Mouse (Mus musculus) heart, embryonic 14.5 days (tissue): ENCODE results near the gene H2-K1. TPM values are rescaled to one million over a fixed set of nuclear protein-coding genes. Genes with fewer than 3 reads are reported as not detected.

Experiments used
- ATAC-seq: fragments of 200-750 bp; cut with Nextera tagmentation; 2 replicates; pipeline ENCODE4 v1.8.0; 2017; ENCODE audit warnings: low read depth, moderate TSS enrichment; ENCODE audit not compliant: insufficient number of reproducible peaks, insufficient read depth, low FRiP score
- H3K27ac ChIP-seq, 2 experiments: fragments of 200-500 bp in 1 of 2; fragments of 300-500 bp in 1 of 2; sonication (generic) in 1 of 2; replicated peaks in 1 of 2; 2 replicates each; pipeline ENCODE4 v1.5.1; 2012 to 2014; ENCODE audit warnings: low read depth in 2 of 2, low read length in 2 of 2, control low read depth in 1 of 2, mild to moderate bottlenecking in 1 of 2, mixed read lengths in 1 of 2; ENCODE audit not compliant: control insufficient read depth in 1 of 2, insufficient read depth in 1 of 2
- H3K27me3 ChIP-seq: fragments of 300-500 bp; sonication (generic); 2 replicates; pipeline ENCODE4 v1.6.1; 2014; ENCODE audit warnings: mild to moderate bottlenecking, low read length, control low read depth; ENCODE audit not compliant: control insufficient read depth, insufficient read depth
- H3K36me3 ChIP-seq: fragments of 300-500 bp; sonication (generic); 2 replicates; pipeline ENCODE4 v1.6.1; 2014; ENCODE audit warnings: mild to moderate bottlenecking, control low read depth, low read length, mixed read lengths; ENCODE audit not compliant: control insufficient read depth, insufficient read depth
- H3K4me1 ChIP-seq, 2 experiments: fragments of 200-500 bp in 1 of 2; fragments of 300-500 bp in 1 of 2; sonication (generic) in 1 of 2; 2 replicates each; pipeline ENCODE4 v1.6.1; 2012 to 2014; ENCODE audit warnings: low read length in 2 of 2, control low read depth in 1 of 2, mixed read lengths in 1 of 2; ENCODE audit not compliant: control insufficient read depth in 2 of 2, insufficient read depth in 2 of 2
- H3K4me2 ChIP-seq: fragments of 300-500 bp; sonication (generic); 2 replicates; pipeline ENCODE4 v1.6.1; 2014; ENCODE audit warnings: mild to moderate bottlenecking, low read length
- H3K4me3 ChIP-seq, 2 experiments: fragments of 200-500 bp in 1 of 2; fragments of 300-500 bp in 1 of 2; sonication (generic) in 1 of 2; 2 replicates each; pipeline ENCODE4 v1.5.1; 2012 to 2014; ENCODE audit warnings: low read length in 2 of 2, mild to moderate bottlenecking in 2 of 2, control low read depth in 1 of 2, low read depth in 1 of 2, moderate library complexity in 1 of 2; ENCODE audit not compliant: control insufficient read depth in 1 of 2, insufficient read depth in 1 of 2
- H3K9ac ChIP-seq: fragments of 300-500 bp; sonication (generic); 2 replicates; pipeline ENCODE4 v1.6.1; 2014; ENCODE audit warnings: mild to moderate bottlenecking, low read length
- H3K9me3 ChIP-seq: fragments of 300-500 bp; sonication (generic); 2 replicates; pipeline ENCODE4 v1.6.1; 2016; ENCODE audit warnings: low read length, control low read depth; ENCODE audit not compliant: control insufficient read depth
- WGBS: fragments of 180-500 bp; shearing (Covaris S2); extraction: QIAGEN DNeasy Blood & Tissue Kit; methylation state at CpG from one replicate; pipeline ENCODE4 v1.1.7; 2014; 5-methylcytosine and 5-hydroxymethylcytosine counted together
- polyA plus RNA-seq: library from polyadenylated mRNA; unstranded; fragments of >200 nt; fragmentation: Nextera tagmentation; extraction: Ambion mirVana; gene quantifications from 2 replicates; pipeline ENCODE4 v1.2.1, GENCODE M21; 2014

Gene H2-K1
- polyA plus RNA-seq, 1 experiment from 2014 or later = 32.3 TPM

DNA sequence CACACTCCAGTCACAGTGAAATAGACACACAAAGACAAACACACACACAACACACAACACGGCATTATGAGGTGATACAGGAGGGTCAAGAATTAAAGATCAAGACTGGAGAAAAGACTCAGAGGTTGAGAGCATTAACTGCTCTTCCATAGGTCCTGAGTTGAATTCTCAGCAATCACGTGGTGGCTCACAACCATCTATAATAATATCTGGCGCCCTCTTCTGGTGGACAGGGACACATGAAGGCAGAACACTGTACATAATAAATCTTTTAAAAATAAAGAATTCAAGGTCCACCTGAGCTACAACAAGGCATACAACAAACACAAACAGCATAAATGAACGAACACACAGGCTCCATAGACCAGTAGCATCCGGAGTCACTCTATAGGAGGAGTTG is 31.2 kb downstream of the H2-K1 start:
- Histone ChIP-seq H3K27me3 (0 out of 2 replicates have a peak, but pooled peaks cover 3% of the 10 kb centered on the region), H3K36me3 (peaks cover 19% of the 10 kb centered on the region), H3K27ac (no peak overlapping the region), H3K4me2 (no peak overlapping the region), H3K9ac (no peak overlapping the region), H3K4me1 (no peaks in the 10 kb centered on the region), H3K4me3 (no peak overlapping the region), H3K9me3 (0 out of 2 replicates have a peak, but pooled peaks cover 6% of the 10 kb centered on the region)
- ATAC-seq = peak; percentile 43
- WGBS = 27% methylated on average over 5 of the region's 5 CpGs

DNA sequence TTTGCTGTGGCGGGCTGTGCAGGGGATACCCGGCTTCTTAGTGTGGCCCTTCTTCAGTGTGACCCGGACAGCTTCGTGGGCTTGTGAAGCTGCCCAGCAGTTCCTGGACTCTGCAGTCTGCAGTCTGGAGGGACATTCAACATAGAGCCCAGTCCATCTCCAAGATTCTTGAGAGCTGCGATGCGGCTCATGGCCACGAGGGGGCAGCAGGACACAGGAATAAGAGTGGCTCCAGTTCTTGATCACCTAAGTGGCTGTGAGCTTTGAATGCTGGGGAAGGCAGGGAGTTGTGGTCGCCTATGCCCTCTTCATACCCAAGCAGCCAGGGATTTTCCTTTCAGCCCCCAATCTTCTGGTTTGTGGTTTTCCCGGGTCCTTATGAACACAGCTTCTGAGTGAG is 31.7 kb downstream of the H2-K1 start:
- Histone ChIP-seq H3K4me3 (no peak overlapping the region), H3K4me2 (no peak overlapping the region), H3K9me3 (0 out of 2 replicates have a peak, but pooled peaks cover 6% of the 10 kb centered on the region), H3K27me3 (no peaks in the 10 kb centered on the region), H3K4me1 (no peaks in the 10 kb centered on the region), H3K27ac (no peak overlapping the region), H3K9ac (no peak overlapping the region), H3K36me3 (peaks cover 20% of the 10 kb centered on the region)
- WGBS = 2% methylated on average over 9 of the region's 9 CpGs
- peak; percentile 59 for ATAC-seq

GRCm38 (mm10) chr17:33965846-33966550 is 34.1 kb downstream of the H2-K1 start:
- no peak overlapping the region for H3K27ac ChIP-seq
- 82% methylated on average over 16 of the region's 16 CpGs for WGBS
- no peak overlapping the region for H3K9ac ChIP-seq
- H3K36me3 ChIP-seq = peaks cover 45% of the 10 kb centered on the region
- 0 out of 2 replicates have a peak, but pooled peaks cover 6% of the 10 kb centered on the region for H3K9me3 ChIP-seq
- H3K4me1 ChIP-seq = no peaks in the 10 kb centered on the region
- H3K27me3 ChIP-seq = no peaks in the 10 kb centered on the region
- H3K4me2 ChIP-seq = no peak overlapping the region
- ATAC-seq = no peak
- no peak overlapping the region for H3K4me3 ChIP-seq

- H3K9ac ChIP-seq = no peak overlapping the region
- H3K4me1 ChIP-seq = no peaks in the 10 kb centered on the region
- H3K27ac ChIP-seq = no peak overlapping the region
- H3K36me3 ChIP-seq = peaks cover 53% of the 10 kb centered on the region
- no peak for ATAC-seq
- 85% methylated on average over 17 of the region's 17 CpGs for WGBS
- no peak overlapping the region for H3K4me2 ChIP-seq
- H3K4me3 ChIP-seq = no peak overlapping the region
- H3K9me3 ChIP-seq = 0 out of 2 replicates have a peak, but pooled peaks cover 4% of the 10 kb centered on the region
- H3K27me3 ChIP-seq = no peaks in the 10 kb centered on the region
These were observed 34.9 kb downstream of the H2-K1 start for GRCm38 (mm10) chr17:33965082-33965845.

GRCm38 (mm10) chr17:33962876-33963275 is 37.3 kb downstream of the H2-K1 start:
- Histone ChIP-seq H3K36me3 (peaks cover 76% of the 10 kb centered on the region), H3K27ac (no peak overlapping the region)
- WGBS = 91% methylated on average over 7 of the region's 7 CpGs

DNA sequence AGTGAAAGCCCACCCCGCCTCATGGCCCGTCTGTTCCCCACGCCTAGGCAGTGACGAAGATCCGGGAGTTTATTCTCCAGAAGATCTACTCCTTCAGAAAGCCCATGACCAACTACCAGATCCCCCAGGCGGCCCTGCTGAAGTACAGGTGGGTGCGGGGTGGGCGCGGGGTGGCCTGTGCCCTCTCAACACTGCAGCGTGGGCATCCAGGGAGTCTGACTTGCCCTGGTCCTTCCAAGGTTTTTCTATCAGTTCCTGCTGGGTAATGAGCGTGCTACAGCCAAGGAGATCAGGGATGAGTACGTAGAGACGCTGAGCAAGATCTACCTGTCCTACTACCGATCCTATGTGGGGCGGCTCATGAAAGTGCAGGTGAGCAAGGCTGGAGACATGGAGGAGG is 40.2 kb downstream of the H2-K1 start:
- H3K27me3 ChIP-seq = no peaks in the 10 kb centered on the region
- H3K9ac ChIP-seq = no peak overlapping the region
- no peak overlapping the region for H3K27ac ChIP-seq
- H3K4me3 ChIP-seq = no peak overlapping the region
- no peak overlapping the region for H3K4me2 ChIP-seq
- no peaks in the 10 kb centered on the region for H3K9me3 ChIP-seq
- peaks cover 0 to 6% of the 10 kb centered on the region in 2 experiments; a peak in 1 of 4 replicates for H3K4me1 ChIP-seq
- WGBS = 92% methylated on average over 15 of the region's 15 CpGs
- H3K36me3 ChIP-seq = peaks cover 64% of the 10 kb centered on the region
- no peak for ATAC-seq

More at GRCm38 (mm10) chr17:33962876-33963275, 37.3 kb downstream of the H2-K1 start:
- Histone ChIP-seq H3K4me1 (no peaks in the 10 kb centered on the region), H3K9ac (no peak overlapping the region), H3K4me3 (no peak overlapping the region), H3K9me3 (no peaks in the 10 kb centered on the region), H3K27me3 (no peaks in the 10 kb centered on the region), H3K4me2 (no peak overlapping the region)
- ATAC-seq = no peak

DNA sequence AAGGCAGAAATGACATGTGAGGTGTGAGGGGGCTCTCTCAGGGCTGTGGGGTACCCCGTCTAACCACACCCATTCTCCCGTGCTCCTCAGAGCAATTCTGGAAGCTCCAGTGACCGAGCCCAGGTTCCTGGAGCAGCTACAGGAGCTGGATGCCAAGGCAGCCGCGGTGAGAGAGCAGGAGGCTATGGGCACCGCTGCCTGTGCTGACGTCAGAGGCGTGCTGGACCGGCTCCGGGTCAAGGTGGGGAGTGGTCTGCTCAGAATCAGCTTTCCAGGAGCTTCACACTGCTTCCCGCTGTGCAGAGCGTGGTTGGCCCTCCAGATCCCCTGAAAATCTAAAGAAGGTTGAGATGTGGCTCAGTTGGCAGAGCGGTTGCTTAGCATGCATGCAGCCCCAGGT is 41.0 kb downstream of the H2-K1 start:
- Histone ChIP-seq H3K4me1 (peaks cover 3 to 12% of the 10 kb centered on the region in 2 experiments), H3K9ac (no peak overlapping the region), H3K36me3 (peaks cover 64% of the 10 kb centered on the region), H3K4me3 (no peak overlapping the region), H3K27ac (no peak overlapping the region), H3K9me3 (no peaks in the 10 kb centered on the region), H3K27me3 (no peaks in the 10 kb centered on the region), H3K4me2 (no peak overlapping the region)
- no peak for ATAC-seq
- 93% methylated on average over 13 of the region's 13 CpGs for WGBS
